Mouse (Mus musculus) kidney, postnatal 4 days (tissue): ENCODE results near the gene Slc39a11.

Experiments used
- DNase-seq, 2 experiments: peaks; one replicate each; pipeline ENCODE4 v3.0.0; 2021; ENCODE audit warnings: mixed read lengths in 2 of 2

Gene Slc39a11

DNA sequence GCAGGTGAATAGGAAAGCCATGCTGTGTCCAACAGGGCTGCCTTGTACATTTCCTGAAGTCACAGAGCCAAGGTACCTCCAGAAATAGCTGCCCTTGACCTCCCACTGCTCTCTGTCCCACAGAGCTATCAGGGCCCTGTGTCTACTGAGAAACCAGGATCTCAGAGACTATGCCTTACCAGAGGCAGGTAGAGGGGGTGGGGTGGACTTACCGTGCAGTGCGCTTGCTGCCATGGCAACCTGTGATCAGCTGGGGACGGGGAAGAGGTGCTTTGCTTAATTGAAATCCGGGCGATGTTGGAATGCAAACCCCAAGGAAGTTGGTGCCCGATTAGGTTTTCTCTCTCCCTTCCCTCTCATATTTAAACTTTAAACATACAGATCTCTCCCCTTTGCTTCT is 260.2 kb downstream of the Slc39a11 start:
- DNase-seq, result peak; percentile 32 to 53

DNA sequence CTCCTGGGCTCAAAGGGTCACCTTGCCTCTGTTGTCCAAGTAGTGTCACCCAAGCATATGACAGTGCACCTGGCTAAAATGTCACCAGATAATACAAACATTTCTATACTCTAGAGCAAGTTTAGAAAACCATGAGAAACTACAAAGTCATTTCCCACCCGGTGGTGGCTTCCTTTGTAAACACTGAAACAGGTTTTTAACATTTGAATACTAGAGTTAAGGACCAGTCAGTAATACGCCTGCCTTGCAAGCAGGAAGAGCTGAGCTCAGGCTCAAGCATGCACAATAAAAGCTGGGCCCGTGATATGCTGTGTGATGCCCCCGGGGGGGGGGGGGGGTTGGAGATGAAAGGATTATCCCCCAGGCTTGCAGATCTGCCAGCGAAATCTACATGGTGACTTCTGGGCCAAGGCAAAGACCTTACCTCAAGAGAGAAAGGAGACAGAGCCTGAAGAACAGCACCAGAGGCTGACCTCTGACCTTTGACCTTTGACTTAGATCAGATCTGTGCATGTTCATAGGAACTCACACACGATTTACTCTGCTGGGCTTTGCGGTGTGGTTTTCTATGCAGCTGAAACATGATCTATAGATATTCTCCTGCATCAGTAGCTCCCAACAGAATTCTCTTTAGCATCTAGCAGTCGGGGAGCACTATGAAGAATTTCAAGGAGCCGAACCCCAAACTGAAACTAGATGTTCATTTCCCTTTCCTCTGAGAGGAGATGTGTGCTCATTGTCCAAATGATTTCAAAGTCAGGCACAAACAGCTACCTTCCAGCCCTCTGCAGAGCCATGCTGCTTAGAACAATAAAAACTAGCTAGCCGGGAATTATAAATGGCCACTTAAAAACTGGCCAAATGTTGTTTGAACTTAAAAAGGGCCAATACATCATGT is 267.0 kb downstream of the Slc39a11 start:
- no peak for DNase-seq

DNA sequence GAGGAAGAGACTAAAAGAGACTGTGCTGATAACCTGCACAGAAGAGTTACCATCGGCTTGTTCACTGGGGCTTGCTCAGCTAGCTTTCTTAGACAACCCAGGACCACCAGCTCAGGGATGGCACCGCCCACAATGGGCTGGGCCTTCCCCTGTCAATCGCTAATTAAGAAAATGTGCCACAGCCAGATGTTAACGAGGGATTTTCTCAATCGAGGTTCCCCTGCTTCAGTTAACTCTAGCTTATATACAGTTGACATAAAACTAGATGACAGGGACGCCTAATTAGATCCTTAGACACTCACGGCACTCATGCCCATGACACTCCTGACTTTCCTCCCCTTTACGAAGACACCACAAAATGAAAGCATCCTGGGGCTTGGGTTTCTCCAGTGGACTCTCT is 268.3 kb downstream of the Slc39a11 start:
- no peak for DNase-seq

DNA sequence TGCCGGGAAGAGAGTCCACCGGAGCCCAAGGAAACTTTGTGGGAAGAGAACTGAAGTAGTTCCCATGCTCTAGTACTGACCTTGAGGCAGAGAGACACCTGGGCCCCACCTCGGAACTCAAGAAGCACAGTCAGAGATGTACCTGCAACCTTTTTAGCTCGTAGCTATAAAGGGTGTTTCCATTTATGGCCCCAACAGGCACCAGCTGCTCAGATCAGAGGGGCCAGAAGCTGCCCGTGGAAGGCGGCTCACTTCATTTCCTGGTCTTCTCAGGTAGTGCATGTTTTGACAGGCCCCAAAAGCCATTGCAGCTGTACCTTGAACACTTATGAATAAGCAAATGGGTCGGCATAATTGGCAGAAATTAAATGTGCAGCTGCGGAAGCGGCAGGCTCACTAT is 271.0 kb downstream of the Slc39a11 start:
- no peak for DNase-seq

DNA sequence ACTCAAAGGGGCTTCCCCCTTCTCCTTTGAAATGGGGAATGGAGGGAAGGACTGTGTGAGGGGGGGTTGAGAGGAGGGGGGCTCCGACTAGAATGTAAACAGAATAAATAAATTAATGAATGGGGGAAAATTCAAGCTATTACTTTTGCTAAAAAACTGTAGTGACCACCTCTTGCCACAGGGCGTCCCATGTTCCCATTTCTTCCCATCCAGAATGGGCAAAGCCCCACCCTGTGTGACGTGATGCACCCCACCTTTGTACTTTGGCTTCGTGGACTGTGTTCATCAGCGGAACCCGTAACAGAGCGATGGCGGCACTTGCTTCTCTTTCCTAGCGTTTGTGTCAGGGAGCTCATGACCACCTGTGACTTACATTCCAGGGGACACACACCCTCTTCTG is 273.8 kb downstream of the Slc39a11 start:
- no peak for DNase-seq

DNA sequence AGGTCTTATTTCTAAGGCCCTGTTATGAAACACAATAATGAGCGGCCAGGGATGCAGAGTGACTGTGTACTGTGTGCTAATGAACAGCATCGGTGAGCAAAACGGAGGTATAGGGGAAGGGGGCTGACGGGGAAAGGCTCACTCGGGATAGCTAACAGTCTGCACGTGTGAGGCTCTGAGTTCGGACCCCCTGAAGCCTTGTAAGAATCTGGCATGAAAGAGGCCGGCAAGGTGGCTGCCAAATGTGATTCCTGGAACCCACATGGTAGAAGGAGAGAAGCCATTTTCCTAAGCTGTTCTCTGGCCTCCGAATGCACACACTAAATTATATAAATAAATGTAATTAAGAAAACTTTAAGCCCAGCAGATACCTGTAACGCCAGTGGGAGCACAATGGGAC is 276.0 kb downstream of the Slc39a11 start:
- DNase-seq, result no peak

DNA sequence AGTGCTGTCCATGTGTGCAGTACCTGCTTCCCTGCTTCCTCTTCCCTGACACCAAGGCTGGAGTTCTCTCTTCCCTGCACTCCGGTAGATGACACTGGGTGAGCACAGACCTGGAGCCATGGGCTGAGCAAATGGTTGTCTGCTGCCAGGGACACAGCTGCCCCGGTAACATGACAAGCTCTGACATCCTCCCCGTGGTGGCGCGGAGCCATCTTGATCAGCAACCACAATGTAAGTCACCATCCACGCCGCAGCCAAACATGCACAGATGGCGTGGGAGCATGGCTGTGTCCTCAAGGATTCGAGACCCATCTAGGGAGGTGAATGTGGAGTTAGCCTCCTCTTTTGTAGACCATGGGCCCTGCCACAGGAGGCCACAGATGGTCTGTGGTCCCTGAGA is 276.5 kb downstream of the Slc39a11 start:
- no peak for DNase-seq

DNA sequence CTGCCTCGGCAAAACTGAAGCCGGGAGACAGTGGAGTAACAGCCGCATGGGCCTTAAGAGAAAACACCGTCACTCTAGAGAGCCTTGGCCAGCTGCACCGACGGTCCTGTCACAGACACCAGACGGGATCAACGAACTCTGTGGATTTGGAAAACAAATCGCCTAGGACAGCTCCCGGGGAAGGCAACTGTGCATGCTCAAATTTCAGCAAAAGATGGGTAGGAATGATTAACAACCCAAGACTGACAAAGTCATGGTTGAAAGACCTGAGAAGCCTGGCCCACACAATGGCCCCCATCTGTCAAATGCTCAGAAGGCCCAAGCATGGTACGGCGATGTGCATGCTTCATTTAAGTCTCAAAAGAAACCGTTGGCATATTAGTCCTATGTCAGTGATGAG is 281.8 kb downstream of the Slc39a11 start:
- peak; percentile 35 to 52 for DNase-seq

DNA sequence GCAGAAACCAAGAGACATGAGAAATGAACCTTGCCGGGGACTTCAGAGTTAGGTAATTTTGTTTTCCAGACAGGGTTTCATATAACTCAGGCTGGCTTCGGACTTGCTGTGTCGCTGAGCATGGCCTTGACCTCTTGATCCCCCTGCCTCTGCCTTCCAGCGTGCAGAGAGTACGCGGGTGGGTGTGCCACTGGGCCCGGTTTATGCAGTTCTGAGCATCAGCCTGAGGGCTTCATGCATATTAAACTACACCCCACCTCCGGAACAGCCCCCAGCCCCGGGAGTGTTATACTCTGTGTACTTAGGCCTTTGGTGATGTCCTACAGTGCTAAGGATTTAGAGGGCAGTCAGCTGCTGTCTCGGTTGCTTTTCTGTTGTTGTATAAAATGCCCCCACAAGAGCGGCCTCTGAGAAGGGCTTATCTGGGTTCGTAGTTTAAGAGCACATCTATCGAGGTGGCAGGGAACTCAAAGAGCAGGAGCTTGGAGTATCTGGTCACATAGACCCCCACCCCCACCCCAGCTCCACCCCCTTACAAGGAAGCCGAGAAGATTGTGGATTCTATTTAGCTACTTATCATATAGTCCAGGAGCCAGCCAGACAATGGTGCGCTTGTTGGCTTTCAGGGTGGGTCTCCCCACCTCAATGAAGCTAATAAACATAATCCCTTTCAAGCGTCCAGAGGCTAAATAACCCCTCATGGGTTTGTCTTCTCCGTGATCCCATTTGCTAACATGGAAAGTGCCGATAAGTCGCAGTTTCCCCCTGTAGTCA is 283.4 kb downstream of the Slc39a11 start:
- DNase-seq, result peak in 1 of 2 experiments; percentile 17

DNA sequence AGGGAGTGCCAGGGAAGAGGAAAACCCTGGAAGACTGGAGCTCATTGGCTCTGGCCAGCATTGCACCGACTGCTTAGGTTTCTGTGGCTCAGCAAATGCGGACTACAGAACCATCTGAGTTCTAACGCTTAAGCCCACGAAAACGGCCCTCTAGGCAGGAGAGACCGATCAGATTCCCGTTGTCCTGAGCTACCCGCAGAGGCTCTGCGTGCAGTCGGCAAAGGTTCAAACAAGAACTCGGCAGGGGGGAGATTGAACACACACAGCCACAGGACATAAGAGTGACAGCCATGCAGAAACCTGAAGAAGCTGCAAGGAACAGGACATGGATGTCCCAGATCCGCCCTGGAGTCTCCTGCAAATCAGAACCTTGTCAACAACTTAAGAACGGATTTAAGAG is 286.1 kb downstream of the Slc39a11 start:
- DNase-seq, result no peak

DNA sequence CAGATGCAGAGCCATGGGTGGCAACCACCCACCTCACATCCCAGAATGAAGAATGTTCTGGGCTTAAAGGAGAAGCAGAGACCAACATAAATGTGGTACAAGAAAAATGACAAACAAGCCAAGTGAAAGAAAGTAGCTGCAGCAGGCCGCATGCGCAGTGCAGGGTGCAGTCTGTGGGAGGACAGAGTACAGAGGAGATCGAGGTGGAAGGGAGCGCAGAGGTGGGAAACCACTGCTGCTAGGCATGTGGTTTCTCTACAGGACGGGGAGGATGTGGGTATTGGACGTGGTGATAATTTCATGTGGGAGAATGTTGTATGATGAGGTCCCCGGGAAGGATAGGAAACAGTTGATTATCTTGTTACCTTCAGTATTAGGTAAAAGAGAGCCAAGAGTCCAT is 287.3 kb downstream of the Slc39a11 start:
- no peak for DNase-seq

DNA sequence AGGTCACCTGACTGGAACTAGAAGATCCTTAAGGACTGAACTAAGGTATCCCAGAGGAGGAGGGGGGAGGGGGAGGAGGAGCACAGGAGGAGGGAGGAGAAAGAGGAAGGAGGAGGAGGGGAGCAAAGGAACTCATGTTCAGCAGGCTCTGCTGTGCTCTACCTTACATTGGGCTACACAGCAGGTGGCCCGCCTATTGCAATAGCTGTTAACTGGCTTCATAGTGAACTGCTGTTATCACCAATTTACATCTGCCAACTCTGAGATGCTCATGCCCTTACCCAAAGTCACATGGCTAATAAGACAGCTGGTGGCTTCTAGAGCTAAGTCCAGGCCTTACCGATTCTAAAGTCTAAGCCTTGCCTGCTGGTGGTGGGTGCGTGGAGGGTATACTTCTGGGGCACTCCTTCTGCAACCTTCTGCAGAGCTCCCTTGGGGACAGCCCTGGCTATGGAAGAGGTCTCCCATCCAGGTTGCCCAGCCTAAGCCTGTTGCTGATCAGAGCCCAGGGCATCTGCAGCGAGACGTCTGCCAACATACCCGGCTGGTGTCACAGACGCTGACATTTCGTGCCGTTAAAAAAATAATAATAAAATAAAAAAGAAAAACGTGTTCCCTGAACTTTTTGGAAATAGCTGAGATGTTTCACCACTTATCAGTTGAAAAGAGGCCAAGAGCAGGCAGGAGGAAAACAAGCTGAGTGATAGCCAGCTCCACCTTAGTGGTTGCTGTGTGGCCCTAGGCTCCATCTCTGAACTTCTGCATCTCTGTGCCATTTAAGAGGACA is 289.6 kb downstream of the Slc39a11 start:
- no peak for DNase-seq

DNA sequence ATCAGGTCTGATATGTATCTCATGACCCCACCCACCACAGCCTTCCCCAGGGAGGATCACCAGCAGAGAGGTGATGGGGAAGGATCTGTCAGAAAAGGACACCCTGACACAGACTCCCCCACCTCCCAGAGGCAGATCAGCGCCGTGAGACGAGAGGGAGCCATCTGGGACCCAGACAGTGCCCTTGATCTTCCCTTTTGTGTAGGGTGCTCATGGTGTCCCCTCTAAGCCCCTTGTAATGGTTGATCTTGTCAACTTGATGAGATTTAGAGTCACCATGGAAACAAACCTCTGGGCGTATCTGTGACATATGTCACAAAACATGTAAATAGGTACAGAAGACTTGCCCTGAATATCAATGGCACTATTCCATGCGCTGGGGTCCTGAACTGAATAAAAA is 293.9 kb downstream of the Slc39a11 start:
- DNase-seq, result no peak

DNA sequence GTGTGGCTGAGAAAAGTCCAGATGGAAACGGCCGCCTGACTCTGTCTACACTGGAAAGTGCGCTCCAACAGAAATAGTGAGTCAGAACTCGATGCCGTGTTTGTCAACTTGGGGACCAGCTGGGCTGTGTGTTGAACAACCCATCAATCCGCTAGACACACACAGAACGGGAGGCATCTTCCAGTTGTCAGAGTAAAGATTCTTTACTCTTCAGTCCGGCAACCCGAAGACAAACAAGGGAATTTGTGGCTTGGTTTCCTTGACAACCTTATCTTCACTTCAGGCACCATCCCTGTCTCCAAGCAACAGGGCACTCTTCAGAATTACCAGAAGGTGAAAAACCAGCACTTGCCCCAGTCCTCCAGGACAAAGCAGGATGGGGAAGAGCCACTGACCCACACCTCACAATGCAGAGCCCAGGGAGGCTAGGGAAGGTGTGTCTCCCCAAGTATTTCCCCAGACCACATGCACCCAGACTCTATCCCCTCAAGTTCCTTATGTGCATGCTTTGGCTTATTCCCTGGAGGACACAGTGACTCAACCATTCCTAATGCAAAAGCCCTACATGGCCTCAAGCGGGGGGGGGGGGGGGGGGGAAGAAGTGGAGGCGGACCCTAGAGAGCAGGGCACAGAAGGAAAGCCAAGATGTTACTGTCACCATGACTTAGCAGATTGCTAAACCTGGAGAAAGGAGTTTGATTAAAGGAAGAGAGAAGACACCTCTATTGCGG is 297.6 kb downstream of the Slc39a11 start:
- no peak for DNase-seq

DNA sequence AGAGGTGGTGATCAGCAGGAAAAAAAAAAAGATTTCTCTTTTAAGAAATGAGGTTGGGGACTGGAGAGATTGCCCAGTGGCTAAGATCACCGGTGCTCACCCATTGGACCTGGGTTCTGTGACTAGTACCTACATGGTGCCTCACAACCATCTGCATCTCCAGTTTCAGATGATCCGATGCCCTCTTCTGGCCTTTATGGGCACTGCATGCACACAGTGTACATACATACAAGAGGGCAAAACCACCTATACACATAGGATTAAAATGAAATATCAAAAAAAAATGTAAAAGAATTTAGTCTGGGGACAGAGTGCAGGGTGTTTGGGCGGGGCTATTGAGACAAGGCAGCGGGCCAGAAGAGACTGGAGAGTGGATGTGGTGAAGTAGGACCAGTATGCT is 299.3 kb downstream of the Slc39a11 start:
- no peak for DNase-seq

DNA sequence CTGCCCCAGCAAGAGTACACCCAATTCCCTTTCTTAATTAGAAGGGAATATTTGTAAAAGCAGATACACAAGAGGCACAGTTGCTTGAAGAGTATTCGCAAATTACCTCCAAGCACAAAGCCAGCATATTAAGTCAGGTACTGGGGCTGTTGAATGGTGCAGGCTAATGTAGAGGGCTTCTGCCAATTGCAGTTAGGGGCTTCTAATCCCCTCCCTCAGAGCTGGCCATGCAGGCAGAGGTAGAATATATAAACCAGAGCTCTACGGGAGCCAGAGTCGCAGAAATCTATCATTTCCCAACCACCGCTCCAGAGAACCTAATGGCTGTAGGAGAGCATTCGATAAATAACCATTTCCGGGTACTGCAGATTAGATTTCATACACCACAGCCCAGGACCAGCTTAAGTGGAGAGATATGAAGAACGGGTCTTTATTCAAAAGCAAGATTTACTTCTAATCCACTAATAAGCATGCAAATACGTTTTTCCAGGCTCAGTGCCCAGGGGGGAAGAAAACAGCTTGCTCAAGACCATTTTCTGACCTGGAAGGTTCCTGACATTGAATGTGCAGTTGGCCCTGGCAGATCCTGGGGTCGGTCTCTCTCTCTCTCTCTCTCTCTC is 302.9 kb downstream of the Slc39a11 start:
- no peak for DNase-seq

DNA sequence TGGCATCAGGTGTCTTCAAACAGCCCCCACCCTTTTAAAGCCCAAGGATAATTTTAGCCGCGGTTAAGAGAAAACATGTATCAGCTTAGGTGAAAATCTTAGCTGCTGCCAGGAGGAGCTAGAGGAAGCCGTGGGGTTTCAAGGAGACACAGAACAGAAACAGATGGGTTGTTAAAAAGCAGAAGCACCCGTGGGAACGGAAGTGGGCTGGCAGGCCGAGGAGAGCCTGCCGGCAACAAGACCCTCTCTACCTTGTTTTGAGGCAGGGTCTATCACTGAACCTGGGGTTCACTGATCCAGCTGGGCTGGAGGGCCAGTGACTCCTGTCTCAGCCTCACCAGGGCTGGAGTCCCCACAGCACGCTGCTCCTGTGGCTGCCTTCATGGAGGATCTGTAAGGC is 310.1 kb downstream of the Slc39a11 start:
- DNase-seq, result no peak

DNA sequence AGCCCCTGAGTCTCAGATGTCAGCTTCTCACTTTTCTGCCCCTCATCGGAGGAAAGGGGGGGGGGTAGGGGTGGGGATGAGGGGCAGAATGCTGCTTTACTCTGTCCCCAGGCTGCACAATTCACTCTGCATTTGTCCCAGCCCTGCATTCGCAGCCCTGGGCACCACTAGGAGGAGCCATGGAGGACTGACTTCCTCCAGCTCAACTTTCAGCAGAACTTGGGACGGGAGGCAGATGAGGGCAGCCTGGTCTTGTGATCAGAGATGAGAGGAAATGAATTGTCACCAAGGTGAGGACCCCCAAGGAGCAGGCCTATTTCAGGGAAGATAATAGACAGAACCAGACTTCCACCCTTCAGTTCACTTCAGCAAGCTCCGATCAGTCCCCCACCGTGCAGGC is 311.3 kb downstream of the Slc39a11 start:
- no peak for DNase-seq

DNA sequence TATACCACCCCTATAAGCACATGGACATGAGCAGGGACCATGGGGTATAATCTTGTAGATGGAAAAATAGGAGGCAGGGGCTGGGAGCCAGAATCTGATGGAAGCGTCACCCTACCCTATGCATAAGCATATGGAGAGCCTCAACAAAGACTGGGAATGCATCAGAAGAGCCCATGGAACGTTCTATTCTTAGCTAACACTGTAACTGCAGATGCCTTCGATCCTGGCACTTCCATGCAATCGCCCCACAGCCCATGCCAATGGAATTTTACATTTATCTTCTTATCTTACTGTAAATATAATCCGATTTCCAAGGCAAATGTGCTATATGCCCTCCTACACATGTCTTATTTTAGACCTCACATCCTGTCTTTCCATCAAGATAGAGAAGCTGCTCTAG is 314.2 kb downstream of the Slc39a11 start:
- no peak for DNase-seq

DNA sequence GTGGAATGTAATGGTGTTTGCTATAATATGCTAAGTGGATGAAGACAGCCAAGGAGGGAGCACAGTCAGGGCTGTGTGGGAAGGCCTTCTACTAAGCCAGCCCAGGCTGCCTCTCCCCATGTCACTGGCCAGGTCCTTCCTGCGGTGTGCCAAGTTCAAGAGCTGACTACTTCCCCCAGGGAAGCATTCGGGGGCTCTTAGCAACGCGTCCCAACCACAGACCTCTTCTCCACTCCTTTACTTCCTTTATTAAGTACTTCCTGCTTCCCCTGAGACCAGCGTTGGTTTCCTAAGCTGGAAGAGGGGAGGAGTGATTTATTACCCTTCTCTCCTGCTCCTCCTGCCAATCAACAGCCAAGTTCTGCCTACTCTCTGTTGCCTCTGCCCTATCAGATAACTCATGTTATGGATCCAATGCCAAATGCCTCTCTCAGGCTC is 315.4 kb downstream of the Slc39a11 start:
- peak; percentile 6 to 18 for DNase-seq

DNA sequence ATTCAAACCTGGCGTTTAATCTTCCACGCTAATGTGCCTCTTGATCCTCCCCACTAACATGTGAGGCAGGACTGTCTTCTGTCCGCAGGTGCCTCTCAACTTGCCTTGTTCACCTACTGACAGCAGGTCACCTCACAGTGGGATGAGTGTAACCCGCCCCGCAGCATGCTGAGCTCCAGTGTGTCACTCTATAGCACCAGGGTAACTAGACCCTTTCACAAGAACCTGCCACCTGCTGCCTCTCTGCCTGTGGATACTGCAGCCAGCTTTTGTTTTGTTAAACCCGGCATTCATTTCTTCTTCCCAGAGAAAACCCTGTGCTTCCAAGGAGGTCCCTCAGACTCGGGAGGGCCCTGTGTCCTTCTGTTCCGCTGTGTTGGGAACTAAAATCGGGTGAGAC is 316.3 kb downstream of the Slc39a11 start:
- no peak for DNase-seq

DNA sequence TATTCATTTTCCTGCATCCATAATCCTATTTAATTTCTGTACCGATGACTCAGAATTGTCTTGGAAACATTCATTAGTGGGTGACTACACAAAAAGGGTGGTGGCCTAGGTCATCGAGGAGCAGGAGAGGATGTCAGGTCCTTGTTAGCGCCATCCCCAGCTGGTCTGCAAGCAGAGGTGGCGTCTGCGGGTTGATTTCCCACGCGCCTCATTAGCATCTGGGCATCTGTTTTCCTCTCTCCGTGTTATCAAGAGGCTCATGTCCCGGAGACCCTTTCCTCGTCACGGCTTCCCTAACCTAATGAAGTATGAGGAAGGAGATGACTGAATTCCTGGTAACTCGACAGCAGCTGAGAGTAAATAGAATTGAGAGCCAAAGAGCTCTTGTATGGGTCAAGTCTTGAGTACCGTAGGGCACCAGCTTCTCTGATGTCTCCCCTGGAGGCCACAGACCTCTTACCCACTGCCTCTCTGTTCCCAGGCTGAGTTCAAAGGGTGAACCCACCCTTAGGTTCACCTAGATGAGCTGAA is 319.8 kb downstream of the Slc39a11 start:
- DNase-seq, result no peak
